Mouse (Mus musculus) brain, embryonic 14.5 days (tissue): ENCODE measurements at regions not wholly inside any gene's neighbourhood (a gene's known extent, or its start where the extent isn't known, plus 50 kb on each side); places are given as distances from the start of the nearest gene placed in this dataset.

Experiments
- CTCF ChIP-seq: fragments of 200-500 bp; IDR thresholded peaks from 2 replicates; pipeline ENCODE4 v1.5.1; 2012; ENCODE audit warnings: inconsistent platforms, mild to moderate bottlenecking, moderate library complexity, borderline replicate concordance; ENCODE audit not compliant: insufficient read depth, insufficient read length; ENCODE audit errors: extremely low read depth
- POLR2A ChIP-seq: fragments of 200-500 bp; IDR thresholded peaks from 2 replicates; pipeline ENCODE4 v1.6.1; 2012; ENCODE audit warnings: mild to moderate bottlenecking, inconsistent platforms, borderline replicate concordance; ENCODE audit not compliant: poor library complexity, insufficient read depth, insufficient read length, severe bottlenecking; ENCODE audit errors: extremely low read depth

DNA sequence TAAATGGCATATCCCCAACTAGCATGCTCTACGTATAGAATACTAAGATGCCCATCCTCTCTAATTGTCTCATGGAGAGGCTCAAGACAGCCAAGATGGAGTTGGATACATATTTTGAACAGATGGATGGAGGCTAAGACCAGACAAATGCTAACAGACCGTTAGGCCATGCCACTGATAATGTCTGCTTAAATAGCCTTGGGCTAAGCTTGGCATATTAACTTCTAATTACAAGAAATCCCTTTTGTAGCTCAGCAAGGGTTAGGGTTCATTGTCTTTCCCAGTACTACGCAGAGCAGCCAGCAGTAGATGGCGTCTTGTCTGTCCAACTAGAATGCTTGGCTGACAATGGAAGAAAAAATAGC, 113.0 kb upstream of the Gnpda2 start:
- TF ChIP-seq POLR2A (no peak), CTCF (no peak)
